Mouse (Mus musculus): ENCODE measurements around the gene Gm13030.
A peak's percentile ranks its signal among the peaks of the same experiment; 100 is the strongest.
"Not testable (repeated sequence)": the region's sequence is repeated elsewhere in the genome, so short reads cannot be mapped to it uniquely, and the experiment has no call there.

Gene Gm13030

GRCm38 (mm10) chr4:138865991-138866390 is 7.8 kb downstream of the Gm13030 start:
- DNase-seq (ENCODE audit: low read depth, low spot score) = no peak

GRCm38 (mm10) chr4:138865092-138865491 is 8.7 kb downstream of the Gm13030 start:
- DNase-seq (ENCODE audit: low read depth, low spot score) = no peak

- no peak for DNase-seq (ENCODE audit: low read depth, low spot score)
These were observed 10.3 kb downstream of the Gm13030 start, which contains the start of gene Pla2g5 for GRCm38 (mm10) chr4:138863344-138863998. Gene Pla2g5, minus strand, starts transcription at chr4:138863482.

- peak; percentile 51 for DNase-seq (ENCODE audit: low read depth, low spot score)
These were observed 14.0 kb downstream of the Gm13030 start for GRCm38 (mm10) chr4:138859728-138860127.

- peak; percentile 37 for DNase-seq (ENCODE audit: low read depth, low spot score)
These were observed 14.5 kb downstream of the Gm13030 start for GRCm38 (mm10) chr4:138859245-138859644.

- DNase-seq (ENCODE audit: low read depth, low spot score) = no peak
These were observed 15.3 kb downstream of the Gm13030 start for GRCm38 (mm10) chr4:138858446-138858845.

GRCm38 (mm10) chr4:138857576-138857975 is 16.2 kb downstream of the Gm13030 start:
- no peak for DNase-seq (ENCODE audit: low read depth, low spot score)

GRCm38 (mm10) chr4:138856491-138856890 is 17.3 kb downstream of the Gm13030 start:
- peak; percentile 75 for DNase-seq (ENCODE audit: low read depth, low spot score)

- DNase-seq (ENCODE audit: low read depth, low spot score) = no peak
These were observed 18.6 kb downstream of the Gm13030 start for GRCm38 (mm10) chr4:138855092-138855632.

GRCm38 (mm10) chr4:138852961-138853360 is 20.8 kb downstream of the Gm13030 start:
- no peak for DNase-seq (ENCODE audit: low read depth, low spot score)

- peak; percentile 56 for DNase-seq (ENCODE audit: low read depth, low spot score)
These were observed 22.3 kb downstream of the Gm13030 start for GRCm38 (mm10) chr4:138851463-138851862.

GRCm38 (mm10) chr4:138841386-138841785 is 32.4 kb downstream of the Gm13030 start:
- DNase-seq (ENCODE audit: low read depth, low spot score) = no peak

- DNase-seq (ENCODE audit: low read depth, low spot score) = no peak
These were observed 33.0 kb downstream of the Gm13030 start for GRCm38 (mm10) chr4:138840726-138841125.

- DNase-seq (ENCODE audit: low read depth, low spot score) = no peak
These were observed 34.0 kb downstream of the Gm13030 start for GRCm38 (mm10) chr4:138839806-138840205.

GRCm38 (mm10) chr4:138827147-138827546 is 46.6 kb downstream of the Gm13030 start:
- no peak for DNase-seq (ENCODE audit: low read depth, low spot score)

- DNase-seq (ENCODE audit: low read depth, low spot score) = no peak
These were observed 47.8 kb downstream of the Gm13030 start for GRCm38 (mm10) chr4:138825751-138826567.

GRCm38 (mm10) chr4:138824660-138825059 is 49.1 kb downstream of the Gm13030 start:
- no peak for DNase-seq (ENCODE audit: low read depth, low spot score)

GRCm38 (mm10) chr4:138824161-138824560 is 49.6 kb downstream of the Gm13030 start:
- not testable (repeated sequence) for DNase-seq (ENCODE audit: low read depth, low spot score)

- DNase-seq (ENCODE audit: low read depth, low spot score) = no peak
These were observed 52.7 kb downstream of the Gm13030 start for GRCm38 (mm10) chr4:138821036-138821435.
